8 mouse cellular contexts compared by ENCODE assay signal in genomic region chr4:117550140-117550851, GRCm38 (mm10). TPM values are rescaled to one million over a fixed set of nuclear protein-coding genes. Genes with fewer than 3 reads are reported as not detected.
DNase-seq lines count a peak whose midpoint lies in the region; ATAC-seq and TF ChIP-seq lines count a peak whose summit lies in the region.

Gene Eri3, plus strand, starts transcription at chr4:117550365.

- peak within 1 kb of the TSS; percentile 74 for H3K27ac ChIP-seq in forebrain, embryonic 12.5 days
- peak within 1 kb of the TSS; percentile 58 for H3K27ac ChIP-seq in heart, postnatal 0 days (ENCODE audit: low read depth)
- H3K27ac ChIP-seq in liver, embryonic 16.5 days (ENCODE audit: low read length) = peak within 1 kb of the TSS; percentile 59; the same call in 1 of the 2 replicates
- peak within 1 kb of the TSS; percentile 78 for H3K27ac ChIP-seq in neural tube, embryonic 13.5 days (replicated peaks)
- H3K27ac ChIP-seq in testis, adult 2 months (ENCODE audit: control insufficient read depth, insufficient read depth, low read depth, low read length) = peak within 1 kb of the TSS; percentile 76

- peak; percentile 97 for DNase-seq in c-Kit-positive CD71-positive TER-119-positive erythroid progenitor cells, embryonic 14.5 days (ENCODE audit: low spot score)
- DNase-seq in heart, postnatal 0 days (ENCODE audit: low spot score) = peak; percentile 99
- DNase-seq in kidney, postnatal 4 days = peak; percentile 97 to 98

- H3K9me3 ChIP-seq in E14TG2a.4 (ENCODE audit: low read length) = no peaks in the 10 kb centered on the region
- no peaks in the 10 kb centered on the region for H3K9me3 ChIP-seq in forebrain, embryonic 12.5 days
- H3K9me3 ChIP-seq in heart, postnatal 0 days (replicated peaks; ENCODE audit: control insufficient read depth, low read length) = no peaks in the 10 kb centered on the region
- no peaks in the 10 kb centered on the region for H3K9me3 ChIP-seq in liver, embryonic 16.5 days (replicated peaks; ENCODE audit: control insufficient read depth, low read length)
- H3K9me3 ChIP-seq in neural tube, embryonic 13.5 days = no peaks in the 10 kb centered on the region

- under 1% methylated on average over 53 of the region's 53 CpGs for WGBS in forebrain, embryonic 12.5 days
- 1% methylated on average over 46 of the region's 53 CpGs for WGBS in heart, postnatal 0 days
- whole genome bisulfite sequencing in liver, embryonic 16.5 days (ENCODE audit: insufficient replicate concordance) = under 1% methylated on average over 53 of the region's 53 CpGs
- WGBS in neural tube, embryonic 13.5 days = under 1% methylated on average over 53 of the region's 53 CpGs

- TF ChIP-seq EP300 in heart, postnatal 0 days (IDR thresholded peaks at IDR 0.05; ENCODE audit: low read depth) = no peak

- peak within 1 kb of the TSS; percentile 83 for H3K9ac ChIP-seq in forebrain, embryonic 12.5 days
- H3K9ac ChIP-seq in heart, postnatal 0 days (replicated peaks; ENCODE audit: low read depth, low read length) = peak within 1 kb of the TSS; percentile 84
- H3K9ac ChIP-seq in liver, embryonic 16.5 days (ENCODE audit: low read depth, low read length) = peak within 1 kb of the TSS; percentile 84
- H3K9ac ChIP-seq in neural tube, embryonic 13.5 days = peak within 1 kb of the TSS; percentile 89

- peak; percentile 99 for ATAC-seq in forebrain, embryonic 12.5 days (ENCODE audit: low FRiP score)
- peak; percentile 100 for ATAC-seq in heart, postnatal 0 days (ENCODE audit: insufficient read depth, low read depth)
- ATAC-seq in liver, embryonic 16.5 days (ENCODE audit: low read depth) = peak; percentile 100
- ATAC-seq in neural tube, embryonic 13.5 days (ENCODE audit: low read depth) = peak; percentile 99

- no peak for TF ChIP-seq CTCF in E14TG2a.4 (conservative IDR thresholded peaks at IDR 0.05; ENCODE audit: low read length)
- no peak for TF ChIP-seq CTCF in heart, postnatal 0 days (IDR thresholded peaks at IDR 0.05; ENCODE audit: low read depth)
- TF ChIP-seq CTCF in testis, adult 2 months (IDR thresholded peaks at IDR 0.05; ENCODE audit: control insufficient read depth, insufficient read depth, insufficient replicate concordance, low read depth, low read length) = no peak

- H3K4me1 ChIP-seq in E14TG2a.4 (replicated peaks; ENCODE audit: low read depth, low read length) = peaks cover 19% of the 10 kb centered on the region
- H3K4me1 ChIP-seq in forebrain, embryonic 12.5 days = peaks cover 19% of the 10 kb centered on the region
- peaks cover 19% of the 10 kb centered on the region for H3K4me1 ChIP-seq in heart, postnatal 0 days (ENCODE audit: control insufficient read depth, insufficient read depth)
- peaks cover 16% of the 10 kb centered on the region for H3K4me1 ChIP-seq in liver, embryonic 16.5 days (ENCODE audit: control insufficient read depth, low read depth, low read length)
- peaks cover 18% of the 10 kb centered on the region for H3K4me1 ChIP-seq in neural tube, embryonic 13.5 days (replicated peaks)
- peaks cover 7% of the 10 kb centered on the region for H3K4me1 ChIP-seq in testis, adult 2 months (ENCODE audit: control insufficient read depth, insufficient read depth, low read length)

- H3K27me3 ChIP-seq in E14TG2a.4 (ENCODE audit: insufficient read depth, low read length) = peaks cover 20% of the 10 kb centered on the region; the same call in 1 of the 2 replicates
- H3K27me3 ChIP-seq in forebrain, embryonic 12.5 days = no peaks in the 10 kb centered on the region
- no peaks in the 10 kb centered on the region for H3K27me3 ChIP-seq in heart, postnatal 0 days (ENCODE audit: control insufficient read depth, insufficient read depth, low read length)
- H3K27me3 ChIP-seq in liver, embryonic 16.5 days (ENCODE audit: control insufficient read depth, insufficient read depth, low read depth, low read length) = no peaks in the 10 kb centered on the region
- no peaks in the 10 kb centered on the region for H3K27me3 ChIP-seq in neural tube, embryonic 13.5 days
- no peaks in the 10 kb centered on the region for H3K27me3 ChIP-seq in testis, adult 2 months (ENCODE audit: control insufficient read depth, insufficient read depth, low read length)

- H3K4me3 ChIP-seq in E14TG2a.4 (replicated peaks; ENCODE audit: low read length) = peak within 1 kb of the TSS; percentile 94
- peak within 1 kb of the TSS; percentile 80 for H3K4me3 ChIP-seq in forebrain, embryonic 12.5 days (replicated peaks)
- peak within 1 kb of the TSS; percentile 87 for H3K4me3 ChIP-seq in heart, postnatal 0 days (ENCODE audit: low read depth, low read length)
- peak within 1 kb of the TSS; percentile 90 for H3K4me3 ChIP-seq in liver, embryonic 16.5 days (ENCODE audit: low read depth, low read length)
- H3K4me3 ChIP-seq in neural tube, embryonic 13.5 days = peak within 1 kb of the TSS; percentile 91
- H3K4me3 ChIP-seq in testis, adult 2 months (ENCODE audit: control insufficient read depth, low read depth, low read length) = peak within 1 kb of the TSS; percentile 90

- peak within 1 kb of the TSS; percentile 90 for H3K4me2 ChIP-seq in forebrain, embryonic 12.5 days
- H3K4me2 ChIP-seq in heart, postnatal 0 days (ENCODE audit: low read depth, low read length) = peak within 1 kb of the TSS; percentile 94
- peak within 1 kb of the TSS; percentile 96 for H3K4me2 ChIP-seq in liver, embryonic 16.5 days (ENCODE audit: low read depth, low read length)
- H3K4me2 ChIP-seq in neural tube, embryonic 13.5 days = peak within 1 kb of the TSS; percentile 89

- H3K36me3 ChIP-seq in E14TG2a.4 (ENCODE audit: insufficient read depth, low read length) = peaks cover 13% of the 10 kb centered on the region; the same call in 1 of the 2 replicates
- H3K36me3 ChIP-seq in forebrain, embryonic 12.5 days (replicated peaks) = no peaks in the 10 kb centered on the region; the same call in 1 of the 2 replicates
- H3K36me3 ChIP-seq in heart, postnatal 0 days (replicated peaks; ENCODE audit: control insufficient read depth, insufficient read depth, low read length) = 0 out of 2 replicates have a peak, but pooled peaks cover 8% of the 10 kb centered on the region
- H3K36me3 ChIP-seq in liver, embryonic 16.5 days (ENCODE audit: control insufficient read depth, insufficient read depth) = no peaks in the 10 kb centered on the region
- H3K36me3 ChIP-seq in neural tube, embryonic 13.5 days = no peaks in the 10 kb centered on the region; the same call in 1 of the 2 replicates
- H3K36me3 ChIP-seq in testis, adult 2 months (ENCODE audit: control insufficient read depth, insufficient read depth, low read length) = no peaks in the 10 kb centered on the region; the same call in 1 of the 2 replicates

- TF ChIP-seq POLR2A in testis, adult 2 months (IDR thresholded peaks at IDR 0.05; ENCODE audit: control insufficient read depth, low read depth, low read length) = peak; percentile 95

RNA-seq across cellular contexts. Expression of gene Eri3, which starts in this region (rescaled TPM):
- 158 and 168 TPM in 2 replicates for polyA plus RNA-seq in forebrain, embryonic 12.5 days (2016; fragmentation: Nextera tagmentation; extraction: Ambion mirVana)
- 63.0 and 119 TPM in 2 replicates for total RNA-seq in heart, postnatal 0 days (2014; rRNA removed; ENCODE audit: low replicate concordance)
- polyA plus RNA-seq in heart, postnatal 0 days (2015; fragmentation: Nextera tagmentation; extraction: Ambion mirVana) = 97.8 and 101 TPM in 2 replicates
- polyA plus RNA-seq in liver, embryonic 16.5 days (2015; fragmentation: Nextera tagmentation; extraction: Ambion mirVana) = 24.7 and 26.8 TPM in 2 replicates
- polyA plus RNA-seq in neural tube, embryonic 13.5 days (2015; fragmentation: Nextera tagmentation; extraction: Ambion mirVana) = 174 and 179 TPM in 2 replicates
- polyA plus RNA-seq in testis, adult 2 months (2012; rRNA removed) = 76.7 and 84.3 TPM in 2 replicates

Comparison
In these comparisons a context has a peak if more than half of its experiments do, and no peak if none do; other contexts are left out.
1. Peak in every context shown above with its lines: DNase-seq, ATAC-seq, H3K4me3 ChIP-seq and H3K27ac ChIP-seq.